ENCODE assay signal across 8 mouse cellular contexts in the genomic region with DNA sequence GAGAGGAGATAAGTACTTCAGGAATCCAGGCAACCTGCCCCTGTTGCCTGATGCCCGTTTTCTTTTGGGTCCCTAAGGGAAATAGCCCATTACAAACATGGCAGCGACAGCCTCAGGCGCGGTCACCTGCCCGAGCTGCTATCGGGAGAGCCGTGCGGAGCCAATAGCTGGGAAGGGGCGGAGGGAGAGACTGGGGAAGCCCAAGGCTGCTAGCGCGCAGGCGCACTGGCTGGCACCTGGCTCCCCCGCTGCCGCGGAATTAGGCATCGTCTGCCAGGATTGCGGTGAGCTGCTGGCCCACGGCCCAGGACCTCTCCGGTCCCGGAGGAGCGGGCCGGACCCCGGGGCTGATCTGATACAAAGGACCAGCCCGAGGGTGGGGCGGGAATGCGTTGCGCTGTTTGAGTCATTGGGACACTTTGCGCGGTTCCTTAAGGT. TPM values are rescaled to one million over a fixed set of nuclear protein-coding genes. Genes with fewer than 3 reads are reported as not detected.
DNase-seq lines count a peak whose midpoint lies in the region; ATAC-seq and TF ChIP-seq lines count a peak whose summit lies in the region.

No protein-coding gene starts in this region.

- no peak overlapping the region for H3K27ac ChIP-seq in ES-E14 (ENCODE audit: insufficient read depth, low read depth, low read length, poor library complexity, severe bottlenecking)
- no peak overlapping the region for H3K27ac ChIP-seq in forebrain, embryonic 15.5 days (replicated peaks)
- peak overlapping the region; percentile 95 for H3K27ac ChIP-seq in layer of hippocampus, adult 2 months

- under 1% methylated on average over 29 of the region's 29 CpGs for WGBS in forebrain, embryonic 15.5 days
- WGBS in lung, adult 2 months = 2% methylated on average over 29 of the region's 29 CpGs

- peak overlapping the region; percentile 79 for H3K9ac ChIP-seq in ES-E14 (ENCODE audit: insufficient read depth, low read depth, low read length, poor library complexity, severe bottlenecking)
- peak overlapping the region; percentile 62 for H3K9ac ChIP-seq in forebrain, embryonic 15.5 days (replicated peaks)

- ATAC-seq in forebrain, embryonic 15.5 days (replicated peaks) = peak; percentile 95
- ATAC-seq in neutrophil, adult 5-6 weeks (ENCODE audit: extremely low read depth, insufficient number of reproducible peaks, low FRiP score, poor library complexity, severe bottlenecking) = peak; percentile 74

- no peaks in the 10 kb centered on the region for H3K36me3 ChIP-seq in ES-E14 (ENCODE audit: control insufficient read depth, insufficient read depth, low read length, poor library complexity, severe bottlenecking)
- H3K36me3 ChIP-seq in forebrain, embryonic 15.5 days = no peaks in the 10 kb centered on the region

- H3K27me3 ChIP-seq in forebrain, embryonic 15.5 days = no peaks in the 10 kb centered on the region

- H3K4me2 ChIP-seq in forebrain, embryonic 15.5 days (replicated peaks) = peak overlapping the region; percentile 67

- TF ChIP-seq POLR2A in lung, adult 2 months (IDR thresholded peaks at IDR 0.05; ENCODE audit: borderline replicate concordance, extremely low read depth, low read depth, low read length) = peak; percentile 16; the same call in 1 of the 2 replicates

- peak overlapping the region; percentile 73 to 86 for H3K4me3 ChIP-seq in ES-E14 (ENCODE audit: insufficient read depth in 1 of 2, low read depth in 1 of 2, low read length in 2 of 2, poor library complexity in 1 of 2, severe bottlenecking in 1 of 2)
- H3K4me3 ChIP-seq in forebrain, embryonic 15.5 days = peak overlapping the region; percentile 54
- peak overlapping the region; percentile 97 for H3K4me3 ChIP-seq in layer of hippocampus, adult 2 months
- H3K4me3 ChIP-seq in lung, adult 2 months (replicated peaks; ENCODE audit: extremely low read depth, low read depth, low read length) = peak overlapping the region; percentile 48

- no peak for TF ChIP-seq CTCF in layer of hippocampus, adult 2 months (conservative IDR thresholded peaks at IDR 0.05)
- TF ChIP-seq CTCF in lung, adult 2 months (IDR thresholded peaks at IDR 0.05; ENCODE audit: insufficient read depth, low read length) = no peak

- in situ Hi-C loops in ES-E14 (cut with MboI; ENCODE audit: low sequenced_read_pairs in 2 of 2, unreplicated experiment in 2 of 2) = no loop called here

- no peaks in the 10 kb centered on the region for H3K9me3 ChIP-seq in ES-E14 (ENCODE audit: control insufficient read depth, insufficient read depth, low read depth, low read length)
- H3K9me3 ChIP-seq in forebrain, embryonic 15.5 days = no peaks in the 10 kb centered on the region

- H3K4me1 ChIP-seq in ES-E14 (ENCODE audit: control insufficient read depth in 2 of 2, insufficient read depth in 2 of 2, low read length in 2 of 2, poor library complexity in 1 of 2) = peaks cover 5% of the 10 kb centered on the region in 2 experiments; a peak in 2 of 4 replicates
- peaks cover 9% of the 10 kb centered on the region for H3K4me1 ChIP-seq in forebrain, embryonic 15.5 days
- H3K4me1 ChIP-seq in lung, adult 2 months (ENCODE audit: control insufficient read depth, insufficient read depth, low read length) = peaks cover 3% of the 10 kb centered on the region; the same call in 1 of the 2 replicates

- intact Hi-C loops in heart, postnatal 36 days (cut with DNase I) = loop anchor here (2.0 kb wide), 1 partner anchor 18 kb away; a partner anchor contains a TSS

- DNase-seq in ES-E14 (ENCODE audit: low read depth, low spot score) = peak; percentile 85
- DNase-seq in cerebellum, adult 11-12 months = peak; percentile 97
- DNase-seq in heart, postnatal 36 days = peak; percentile 77 to 81
- DNase-seq in layer of hippocampus, adult 2 months (ENCODE audit: low spot score in 2 of 2) = peak; percentile 92 to 94
- peak; percentile 86 for DNase-seq in lung, adult 2 months
- DNase-seq in testis, postnatal 14 days (ENCODE audit: low spot score) = peak; percentile 86

TF ChIP-seq in ES-E14, 5 proteins besides CTCF, POLR2A, EP300 and RAD21:
- peak; percentile 75; the same call in 1 of the 2 replicates for TF ChIP-seq CHD2 (IDR thresholded peaks at IDR 0.05; ENCODE audit: low read depth, low read length)
- TF ChIP-seq ZC3H11A (IDR thresholded peaks at IDR 0.05; ENCODE audit: borderline replicate concordance, low read depth, low read length) = no peak
- TF ChIP-seq MAFK (IDR thresholded peaks at IDR 0.05; ENCODE audit: insufficient read depth, low read depth, low read length) = no peak
- TF ChIP-seq HCFC1 (IDR thresholded peaks at IDR 0.05; ENCODE audit: borderline replicate concordance, insufficient read depth, low read length) = peak; percentile 91

RNA-seq across cellular contexts. Expression of a gene that starts 6.6 kb away (rescaled TPM):
- 0.53 and 0.80 TPM in 2 replicates for total RNA-seq in ES-E14 (2012; rRNA removed)
- polyA plus RNA-seq in forebrain, embryonic 15.5 days (2015; fragmentation: Nextera tagmentation; extraction: Ambion mirVana) = 2.5 and 2.6 TPM in 2 replicates
- under 1 TPM; 0.33 to 0.50 TPM for total RNA-seq in heart, postnatal 36 days (2021)
- total RNA-seq in layer of hippocampus, adult 2 months (2021) = 1 to 10 TPM; 1.0 to 1.3 TPM
- 6.8 and 10.1 TPM in 2 replicates for polyA plus RNA-seq in lung, adult 2 months (2012; rRNA removed)
- not detected in 2 replicates for total RNA-seq in neutrophil, adult 5-6 weeks (2017)

RNA-seq across cellular contexts. Expression of a gene that starts 15.8 kb away (rescaled TPM):
- total RNA-seq in ES-E14 (2012; rRNA removed) = 9.9 and 19.8 TPM in 2 replicates
- polyA plus RNA-seq in forebrain, embryonic 15.5 days (2015; fragmentation: Nextera tagmentation; extraction: Ambion mirVana) = 8.7 and 9.3 TPM in 2 replicates
- 1 to 10 TPM; 2.4 to 2.5 TPM for total RNA-seq in heart, postnatal 36 days (2021)
- total RNA-seq in layer of hippocampus, adult 2 months (2021) = 10 to 100 TPM; 30.2 to 30.5 TPM
- polyA plus RNA-seq in lung, adult 2 months (2012; rRNA removed) = 26.5 and 27.1 TPM in 2 replicates
- total RNA-seq in neutrophil, adult 5-6 weeks (2017) = 0.37 TPM in 1 of 2 replicates, not detected in the other

RNA-seq across cellular contexts. Expression of a gene that starts 18.2 kb away (rescaled TPM):
- 75.1 and 102 TPM in 2 replicates for total RNA-seq in ES-E14 (2012; rRNA removed)
- polyA plus RNA-seq in forebrain, embryonic 15.5 days (2015; fragmentation: Nextera tagmentation; extraction: Ambion mirVana) = 351 and 362 TPM in 2 replicates
- 10 to 100 TPM; 87.2 to 94.6 TPM for total RNA-seq in heart, postnatal 36 days (2021)
- 100 to 1,000 TPM; 171 to 178 TPM for total RNA-seq in layer of hippocampus, adult 2 months (2021)
- 47.1 and 53.9 TPM in 2 replicates for polyA plus RNA-seq in lung, adult 2 months (2012; rRNA removed)
- 32.4 and 53.2 TPM in 2 replicates for total RNA-seq in neutrophil, adult 5-6 weeks (2017)

RNA-seq across cellular contexts. Expression of a gene that starts 28.7 kb away (rescaled TPM):
- total RNA-seq in ES-E14 (2012; rRNA removed) = 7.8 and 7.9 TPM in 2 replicates
- 37.5 and 40.2 TPM in 2 replicates for polyA plus RNA-seq in forebrain, embryonic 15.5 days (2015; fragmentation: Nextera tagmentation; extraction: Ambion mirVana)
- total RNA-seq in heart, postnatal 36 days (2021) = 1 to 10 TPM; 4.2 to 4.4 TPM
- 10 to 100 TPM; 26.8 to 28.9 TPM for total RNA-seq in layer of hippocampus, adult 2 months (2021)
- polyA plus RNA-seq in lung, adult 2 months (2012; rRNA removed) = 10.7 and 15.5 TPM in 2 replicates
- total RNA-seq in neutrophil, adult 5-6 weeks (2017) = 1.8 and 3.1 TPM in 2 replicates

RNA-seq across cellular contexts. Expression of a gene that starts 29.8 kb away (rescaled TPM):
- 2.4 and 3.1 TPM in 2 replicates for total RNA-seq in ES-E14 (2012; rRNA removed)
- 78.2 and 79.9 TPM in 2 replicates for polyA plus RNA-seq in forebrain, embryonic 15.5 days (2015; fragmentation: Nextera tagmentation; extraction: Ambion mirVana)
- total RNA-seq in heart, postnatal 36 days (2021) = 1 to 10 TPM in 1 of 2 experiments, under 1 TPM in 1; 0.57 to 1.3 TPM
- total RNA-seq in layer of hippocampus, adult 2 months (2021) = 100 to 1,000 TPM; 761 to 778 TPM
- 2.3 and 2.4 TPM in 2 replicates for polyA plus RNA-seq in lung, adult 2 months (2012; rRNA removed)
- 2.2 and 2.8 TPM in 2 replicates for total RNA-seq in neutrophil, adult 5-6 weeks (2017)
